ENCODE assay signal across 9 mouse cellular contexts in genomic region chr4:154170506-154171150, GRCm38 (mm10). TPM values are rescaled to one million over a fixed set of nuclear protein-coding genes. Genes with fewer than 3 reads are reported as not detected.
DNase-seq lines count a peak whose midpoint lies in the region; ATAC-seq and TF ChIP-seq lines count a peak whose summit lies in the region.
"Had no signal": no experiment of that assay in that cellular context is flagged by ENCODE, and none has a peak within 500 bp of the region (broad histone marks: within the 10 kb centered on the region; RNA-seq: fewer than 3 reads in every experiment).

Gene Megf6, plus strand, starts transcription at chr4:154170730.

- peaks cover 16% of the 10 kb centered on the region for H3K4me1 ChIP-seq in embryonic facial prominence, embryonic 11.5 days (ENCODE audit: control insufficient read depth, insufficient read depth, low read length)
- H3K4me1 ChIP-seq in hindbrain, embryonic 12.5 days: peaks cover 45% of the 10 kb centered on the region
- H3K4me1 ChIP-seq in liver, embryonic 15.5 days (replicated peaks): peaks cover 3% of the 10 kb centered on the region
- H3K4me1 ChIP-seq in neural tube, embryonic 15.5 days: peaks cover 31% of the 10 kb centered on the region

- no peaks in the 10 kb centered on the region for H3K36me3 ChIP-seq in embryonic facial prominence, embryonic 11.5 days (replicated peaks; ENCODE audit: control insufficient read depth, insufficient read depth, low read depth, low read length)
- no peaks in the 10 kb centered on the region for H3K36me3 ChIP-seq in hindbrain, embryonic 12.5 days
- no peaks in the 10 kb centered on the region for H3K36me3 ChIP-seq in liver, embryonic 15.5 days (replicated peaks)
- no peaks in the 10 kb centered on the region for H3K36me3 ChIP-seq in neural tube, embryonic 15.5 days

- no peak for DNase-seq in layer of hippocampus, adult 2 months (ENCODE audit: low spot score in 2 of 2)
- DNase-seq in layer of hippocampus, postnatal 36 days: no peak
- peak; percentile 91 for DNase-seq in embryonic facial prominence, embryonic 11.5 days (ENCODE audit: low spot score)
- DNase-seq in left cerebral cortex, adult 11 months (ENCODE audit: low spot score): no peak
- no peak for DNase-seq in right cerebral cortex, postnatal 36 days (ENCODE audit: low spot score in 2 of 2)

- H3K4me3 ChIP-seq in layer of hippocampus, adult 2 months: peak within 1 kb of the TSS; percentile 53
- H3K4me3 ChIP-seq in embryonic facial prominence, embryonic 11.5 days (ENCODE audit: low read depth, low read length): peak within 1 kb of the TSS; percentile 70
- H3K4me3 ChIP-seq in hindbrain, embryonic 12.5 days: peak within 1 kb of the TSS; percentile 63
- peak within 1 kb of the TSS; percentile 40 for H3K4me3 ChIP-seq in liver, embryonic 15.5 days (replicated peaks)
- peak within 1 kb of the TSS; percentile 49 for H3K4me3 ChIP-seq in neural tube, embryonic 15.5 days (replicated peaks)
- H3K4me3 ChIP-seq: myocyte had no signal

- no peaks in the 10 kb centered on the region for H3K9me3 ChIP-seq in embryonic facial prominence, embryonic 11.5 days (replicated peaks; ENCODE audit: control insufficient read depth, low read length)
- no peaks in the 10 kb centered on the region for H3K9me3 ChIP-seq in hindbrain, embryonic 12.5 days (replicated peaks)
- no peaks in the 10 kb centered on the region for H3K9me3 ChIP-seq in liver, embryonic 15.5 days (replicated peaks)
- H3K9me3 ChIP-seq in neural tube, embryonic 15.5 days (replicated peaks): no peaks in the 10 kb centered on the region

- peak within 1 kb of the TSS; percentile 95 for H3K4me2 ChIP-seq in embryonic facial prominence, embryonic 11.5 days (ENCODE audit: low read depth, low read length)
- peak within 1 kb of the TSS; percentile 98 for H3K4me2 ChIP-seq in hindbrain, embryonic 12.5 days (replicated peaks)
- peak within 1 kb of the TSS; percentile 60 for H3K4me2 ChIP-seq in liver, embryonic 15.5 days
- H3K4me2 ChIP-seq in neural tube, embryonic 15.5 days: peak within 1 kb of the TSS; percentile 97

- no peak for TF ChIP-seq CTCF in layer of hippocampus, adult 2 months (conservative IDR thresholded peaks at IDR 0.05)

- under 1% methylated on average over 59 of the region's 61 CpGs for WGBS in embryonic facial prominence, embryonic 11.5 days
- WGBS in hindbrain, embryonic 12.5 days: under 1% methylated on average over 54 of the region's 61 CpGs
- WGBS in liver, embryonic 15.5 days (ENCODE audit: insufficient replicate concordance): under 1% methylated on average over 59 of the region's 61 CpGs
- WGBS in neural tube, embryonic 15.5 days: under 1% methylated on average over 58 of the region's 61 CpGs

- H3K9ac ChIP-seq in embryonic facial prominence, embryonic 11.5 days (replicated peaks; ENCODE audit: low read length): peak within 1 kb of the TSS; percentile 72
- H3K9ac ChIP-seq in hindbrain, embryonic 12.5 days: peak within 1 kb of the TSS; percentile 63
- H3K9ac ChIP-seq in liver, embryonic 15.5 days: no peak within 1 kb of the TSS
- peak within 1 kb of the TSS; percentile 34; the same call in 1 of the 2 replicates for H3K9ac ChIP-seq in neural tube, embryonic 15.5 days (replicated peaks)

- peaks cover 11% of the 10 kb centered on the region; the same call in 1 of the 2 replicates for H3K27me3 ChIP-seq in embryonic facial prominence, embryonic 11.5 days (ENCODE audit: control insufficient read depth, insufficient read depth, low read length)
- H3K27me3 ChIP-seq in hindbrain, embryonic 12.5 days: peaks cover 53% of the 10 kb centered on the region
- peaks cover 81% of the 10 kb centered on the region for H3K27me3 ChIP-seq in liver, embryonic 15.5 days
- H3K27me3 ChIP-seq in neural tube, embryonic 15.5 days (replicated peaks): peaks cover 51% of the 10 kb centered on the region

- no peak within 1 kb of the TSS for H3K27ac ChIP-seq in layer of hippocampus, adult 2 months
- H3K27ac ChIP-seq in embryonic facial prominence, embryonic 11.5 days (replicated peaks; ENCODE audit: low read depth, low read length): peak within 1 kb of the TSS; percentile 68
- H3K27ac ChIP-seq in hindbrain, embryonic 12.5 days: peak within 1 kb of the TSS; percentile 32; the same call in 1 of the 2 replicates
- no peak within 1 kb of the TSS for H3K27ac ChIP-seq in liver, embryonic 15.5 days (replicated peaks)
- no peak within 1 kb of the TSS; the same call in none of the 2 replicates for H3K27ac ChIP-seq in neural tube, embryonic 15.5 days (replicated peaks)

- peak; percentile 58 for ATAC-seq in embryonic facial prominence, embryonic 11.5 days (replicated peaks; ENCODE audit: insufficient number of reproducible peaks, low FRiP score, low TSS enrichment, low read depth)
- ATAC-seq in hindbrain, embryonic 12.5 days (ENCODE audit: low FRiP score): peak; percentile 61
- no peak for ATAC-seq in liver, embryonic 15.5 days (ENCODE audit: insufficient read depth)
- ATAC-seq in neural tube, embryonic 15.5 days (ENCODE audit: low FRiP score): no peak

RNA-seq across cellular contexts. Expression of gene Megf6, which starts in this region (rescaled TPM):
- 1 to 10 TPM; 3.9 to 5.5 TPM for total RNA-seq in layer of hippocampus, adult 2 months (2021)
- 1 to 10 TPM; 5.1 to 5.2 TPM for total RNA-seq in layer of hippocampus, postnatal 36 days (2021)
- polyA plus RNA-seq in embryonic facial prominence, embryonic 11.5 days (2014; fragmentation: Nextera tagmentation; extraction: Ambion mirVana): 17.6 and 22.9 TPM in 2 replicates
- polyA plus RNA-seq in hindbrain, embryonic 12.5 days (2016; fragmentation: Nextera tagmentation; extraction: Ambion mirVana): 38.6 and 43.7 TPM in 2 replicates
- 1.4 and 2.1 TPM in 2 replicates for polyA plus RNA-seq in liver, embryonic 15.5 days (2015; fragmentation: Nextera tagmentation; extraction: Ambion mirVana)
- 10.7 and 11.7 TPM in 2 replicates for polyA plus RNA-seq in neural tube, embryonic 15.5 days (2015; fragmentation: Nextera tagmentation; extraction: Ambion mirVana)
- polyA plus RNA-seq: myocyte had no signal

Comparison
In these comparisons a context has a peak if more than half of its experiments do, and no peak if none do; other contexts are left out.
1. H3K27ac ChIP-seq: peak in embryonic facial prominence, embryonic 11.5 days (single experiment) and hindbrain, embryonic 12.5 days (single experiment); none in layer of hippocampus, adult 2 months (single experiment), liver, embryonic 15.5 days (single experiment) and neural tube, embryonic 15.5 days (single experiment).
2. ATAC-seq: peak in embryonic facial prominence, embryonic 11.5 days (single experiment) and hindbrain, embryonic 12.5 days (single experiment); none in liver, embryonic 15.5 days (single experiment) and neural tube, embryonic 15.5 days (single experiment).
3. Peak in every context shown above with its lines, with median percentiles within 50 percentile points of each other: H3K4me3 ChIP-seq and H3K4me2 ChIP-seq.